Mouse (Mus musculus): ENCODE measurements around the gene Samd4. TPM values are rescaled to one million over a fixed set of nuclear protein-coding genes. Genes with fewer than 3 reads are reported as not detected.

Gene Samd4
- polyA plus RNA-seq, 1 experiment from 2014 or later, result 6.3 TPM

DNA sequence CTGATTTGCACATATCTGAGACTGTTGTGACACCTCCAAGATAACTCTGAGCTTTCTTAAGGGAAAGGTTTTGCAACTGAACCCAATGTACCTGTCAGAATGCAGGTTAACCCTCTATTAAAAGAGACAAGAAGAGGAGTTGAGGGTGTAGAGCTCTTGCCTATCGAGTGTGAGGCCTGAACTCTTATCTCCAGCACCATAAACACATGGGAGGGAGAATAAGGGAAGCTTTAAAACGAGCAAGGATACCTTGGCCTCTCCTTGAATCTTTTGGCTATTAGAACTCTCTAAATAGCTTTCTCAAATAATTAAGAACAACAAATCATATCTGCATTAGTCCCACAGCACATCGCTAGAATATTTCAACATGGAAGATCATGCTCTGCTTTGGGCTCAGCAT, 135.0 kb downstream of the Samd4 start:
- no peaks in the 10 kb centered on the region for H3K4me1 ChIP-seq (ENCODE audit: insufficient read depth, low read depth, low read length)
- H3K4me3 ChIP-seq (ENCODE audit: low read depth, low read length), result no peak overlapping the region
- TF ChIP-seq EP300 (IDR thresholded peaks at IDR 0.05) (no peak), CTCF (IDR thresholded peaks at IDR 0.05) (no peak)
- no peak overlapping the region for H3K27ac ChIP-seq (ENCODE audit: low read length)
- H3K9ac ChIP-seq (replicated peaks; ENCODE audit: low read depth), result no peak overlapping the region
- ATAC-seq, result no peak
- 70% methylated on average over 3 of the region's 3 CpGs for WGBS
- H3K36me3 ChIP-seq (ENCODE audit: insufficient read depth, low read length), result no peaks in the 10 kb centered on the region
- H3K27me3 ChIP-seq (replicated peaks; ENCODE audit: insufficient read depth, low read length), result no peaks in the 10 kb centered on the region
- H3K4me2 ChIP-seq (replicated peaks; ENCODE audit: low read depth, low read length), result no peak overlapping the region
- no peak for DNase-seq (ENCODE audit: low spot score)
- H3K9me3 ChIP-seq (ENCODE audit: low read length), result no peaks in the 10 kb centered on the region

DNA sequence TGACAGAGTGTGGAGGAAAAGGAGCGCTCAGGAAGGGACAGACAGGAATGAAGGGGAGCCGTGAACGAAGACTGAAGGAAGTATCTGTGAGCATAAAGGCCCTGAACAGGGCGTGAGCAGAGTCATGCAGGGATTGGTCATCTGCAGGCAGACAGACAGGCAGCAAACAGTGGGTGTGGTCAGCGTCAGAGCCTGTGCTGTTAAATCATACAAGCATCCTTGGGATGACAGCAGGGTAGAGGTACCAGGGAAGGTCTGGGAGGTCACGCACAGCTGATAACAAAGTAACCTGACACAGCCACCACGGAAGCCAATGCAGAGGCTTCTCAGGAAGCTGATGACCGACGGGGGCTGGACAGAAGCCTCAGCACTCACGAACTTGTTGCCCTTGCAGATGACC, 138.2 kb downstream of the Samd4 start:
- no peaks in the 10 kb centered on the region for H3K27me3 ChIP-seq (replicated peaks; ENCODE audit: insufficient read depth, low read length)
- H3K4me2 ChIP-seq (replicated peaks; ENCODE audit: low read depth, low read length), result no peak overlapping the region
- no peak overlapping the region for H3K4me3 ChIP-seq (ENCODE audit: low read depth, low read length)
- H3K27ac ChIP-seq (ENCODE audit: low read length), result no peak overlapping the region
- TF ChIP-seq EP300 (IDR thresholded peaks at IDR 0.05) (no peak), CTCF (IDR thresholded peaks at IDR 0.05) (no peak)
- no peaks in the 10 kb centered on the region for H3K4me1 ChIP-seq (ENCODE audit: insufficient read depth, low read depth, low read length)
- H3K9ac ChIP-seq (replicated peaks; ENCODE audit: low read depth), result no peak overlapping the region
- ATAC-seq (no peak), DNase-seq (ENCODE audit: low spot score) (no peak)
- no peaks in the 10 kb centered on the region for H3K9me3 ChIP-seq (ENCODE audit: low read length)
- WGBS, result 28% methylated on average over 10 of the region's 10 CpGs
- no peaks in the 10 kb centered on the region for H3K36me3 ChIP-seq (ENCODE audit: insufficient read depth, low read length)

DNA sequence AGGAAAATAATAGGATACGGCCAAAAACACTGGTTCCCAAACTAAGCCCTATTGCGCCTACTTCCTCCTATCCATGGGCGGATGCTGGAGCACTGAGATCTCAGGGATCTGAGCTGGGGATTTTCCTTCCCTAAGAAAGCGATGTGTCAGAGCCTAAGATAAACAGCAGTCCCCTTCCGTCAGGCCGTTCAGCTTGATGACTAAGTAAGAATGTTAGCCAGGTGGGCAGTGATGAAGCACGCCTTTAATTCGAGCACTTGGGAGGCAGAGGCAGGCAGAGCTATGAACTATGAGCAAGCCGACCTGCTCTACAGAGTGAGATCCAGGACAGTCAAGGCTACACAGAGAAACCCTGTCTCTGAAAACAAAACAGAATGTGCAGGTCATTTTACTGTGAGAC, 140.9 kb downstream of the Samd4 start:
- Histone ChIP-seq H3K4me2 (replicated peaks; ENCODE audit: low read depth, low read length) (no peak overlapping the region), H3K9ac (replicated peaks; ENCODE audit: low read depth) (no peak overlapping the region), H3K36me3 (ENCODE audit: insufficient read depth, low read length) (no peaks in the 10 kb centered on the region), H3K27ac (ENCODE audit: low read length) (no peak overlapping the region), H3K4me3 (ENCODE audit: low read depth, low read length) (no peak overlapping the region), H3K4me1 (ENCODE audit: insufficient read depth, low read depth, low read length) (no peaks in the 10 kb centered on the region), H3K27me3 (replicated peaks; ENCODE audit: insufficient read depth, low read length) (no peaks in the 10 kb centered on the region), H3K9me3 (ENCODE audit: low read length) (no peaks in the 10 kb centered on the region)
- TF ChIP-seq EP300 (IDR thresholded peaks at IDR 0.05) (no peak), CTCF (IDR thresholded peaks at IDR 0.05) (no peak)
- DNase-seq (ENCODE audit: low spot score) (no peak), ATAC-seq (no peak)
- 71% methylated on average over 9 of the region's 9 CpGs for WGBS

DNA sequence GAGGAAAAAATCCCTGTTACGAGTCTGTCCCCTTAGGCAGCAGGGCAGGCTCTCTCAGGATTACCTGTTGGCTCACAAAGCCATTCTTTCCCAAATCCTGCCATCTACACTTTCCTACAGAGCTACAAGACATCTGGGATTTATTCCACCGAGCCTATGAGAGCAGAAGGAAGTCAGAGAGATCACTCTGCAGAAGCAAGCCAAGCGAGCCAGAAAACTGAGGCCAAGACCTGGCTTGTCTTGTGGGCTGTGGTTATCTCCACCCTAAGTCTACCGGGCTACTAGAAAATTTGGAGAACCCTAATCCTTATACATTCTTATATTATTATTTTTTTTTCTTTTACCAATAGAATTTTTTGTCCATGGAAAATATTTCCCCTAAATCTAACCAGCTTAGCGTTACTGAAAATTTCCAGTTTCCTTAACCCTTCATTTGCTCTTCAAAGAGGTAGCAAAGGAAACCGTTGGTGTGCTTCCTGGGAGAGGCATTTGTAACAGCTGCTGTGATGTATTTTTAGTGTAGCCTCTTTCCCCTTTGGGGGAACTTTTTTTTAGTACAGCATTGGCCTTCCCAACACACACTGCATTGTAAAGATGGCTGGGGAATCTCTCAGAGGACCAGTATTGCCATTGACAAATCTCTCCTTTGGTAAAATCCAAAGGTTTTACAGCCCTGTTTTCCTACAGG, 144.9 kb downstream of the Samd4 start:
- no peak for DNase-seq (ENCODE audit: low spot score)
- no peaks in the 10 kb centered on the region for H3K9me3 ChIP-seq (ENCODE audit: low read length)
- H3K4me1 ChIP-seq (ENCODE audit: insufficient read depth, low read depth, low read length), result no peaks in the 10 kb centered on the region
- WGBS, result 60% methylated on average over 6 of the region's 6 CpGs
- TF ChIP-seq EP300 (IDR thresholded peaks at IDR 0.05) (no peak), CTCF (IDR thresholded peaks at IDR 0.05) (no peak)
- ATAC-seq, result no peak
- no peaks in the 10 kb centered on the region for H3K27me3 ChIP-seq (replicated peaks; ENCODE audit: insufficient read depth, low read length)
- H3K36me3 ChIP-seq (ENCODE audit: insufficient read depth, low read length), result no peaks in the 10 kb centered on the region
- H3K9ac ChIP-seq (replicated peaks; ENCODE audit: low read depth), result no peak overlapping the region
- no peak overlapping the region for H3K4me2 ChIP-seq (replicated peaks; ENCODE audit: low read depth, low read length)
- no peak overlapping the region for H3K27ac ChIP-seq (ENCODE audit: low read length)
- H3K4me3 ChIP-seq (ENCODE audit: low read depth, low read length), result no peak overlapping the region

DNA sequence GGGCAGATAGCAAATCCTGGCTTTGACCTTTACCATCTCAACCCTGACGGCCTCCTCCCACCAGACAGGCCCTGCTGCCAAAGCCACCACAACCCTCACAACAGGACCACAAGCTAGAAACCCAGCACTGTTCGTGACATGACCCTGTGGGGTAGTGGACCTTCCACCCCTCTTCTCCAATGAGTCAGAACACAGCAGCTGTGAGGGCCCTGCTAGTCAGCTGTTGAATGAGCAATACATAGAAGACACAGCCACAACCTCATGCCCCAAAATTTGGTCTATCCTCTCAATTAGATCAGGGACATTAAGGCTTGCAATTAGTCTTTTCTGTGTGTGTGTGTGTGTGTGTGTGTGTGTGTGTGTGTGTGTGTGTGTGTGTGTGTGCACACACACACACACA, 148.9 kb downstream of the Samd4 start:
- no peaks in the 10 kb centered on the region for H3K27me3 ChIP-seq (replicated peaks; ENCODE audit: insufficient read depth, low read length)

DNA sequence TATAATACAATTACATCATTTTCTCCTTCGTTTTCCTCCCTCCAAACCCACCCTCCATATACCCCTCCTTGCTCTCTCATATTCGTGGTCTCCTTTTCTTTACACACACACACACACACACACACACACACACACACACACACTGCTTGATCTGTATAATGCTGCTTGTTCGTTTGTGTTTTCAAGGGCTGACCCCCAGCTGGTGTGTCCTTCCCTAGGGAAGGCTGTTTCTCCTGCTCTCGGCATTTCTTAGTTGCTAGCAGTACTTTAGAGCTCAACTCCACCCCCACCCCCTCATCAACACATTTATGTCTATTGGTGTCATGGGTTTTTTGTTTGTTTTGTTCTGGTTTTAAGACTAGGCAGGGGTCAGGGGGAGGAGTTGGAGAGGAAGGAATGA, 149.5 kb downstream of the Samd4 start:
- WGBS, result 51% methylated on average over 4 of the region's 4 CpGs
- Histone ChIP-seq H3K27me3 (replicated peaks; ENCODE audit: insufficient read depth, low read length) (no peaks in the 10 kb centered on the region), H3K36me3 (ENCODE audit: insufficient read depth, low read length) (no peaks in the 10 kb centered on the region), H3K9me3 (ENCODE audit: low read length) (no peaks in the 10 kb centered on the region), H3K27ac (ENCODE audit: low read length) (no peak overlapping the region), H3K4me2 (replicated peaks; ENCODE audit: low read depth, low read length) (no peak overlapping the region), H3K4me3 (ENCODE audit: low read depth, low read length) (no peak overlapping the region), H3K4me1 (ENCODE audit: insufficient read depth, low read depth, low read length) (no peaks in the 10 kb centered on the region), H3K9ac (replicated peaks; ENCODE audit: low read depth) (no peak overlapping the region)
- ATAC-seq (no peak), DNase-seq (ENCODE audit: low spot score) (no peak)
- TF ChIP-seq EP300 (IDR thresholded peaks at IDR 0.05) (no peak), CTCF (IDR thresholded peaks at IDR 0.05) (no peak)

More for the DNA sequence above, 148.9 kb downstream of the Samd4 start:
- WGBS, result 85% methylated on average over 2 of the region's 2 CpGs
- Histone ChIP-seq H3K36me3 (ENCODE audit: insufficient read depth, low read length) (no peaks in the 10 kb centered on the region), H3K9ac (replicated peaks; ENCODE audit: low read depth) (no peak overlapping the region), H3K27ac (ENCODE audit: low read length) (no peak overlapping the region), H3K4me3 (ENCODE audit: low read depth, low read length) (no peak overlapping the region), H3K4me2 (replicated peaks; ENCODE audit: low read depth, low read length) (no peak overlapping the region), H3K4me1 (ENCODE audit: insufficient read depth, low read depth, low read length) (no peaks in the 10 kb centered on the region), H3K9me3 (ENCODE audit: low read length) (no peaks in the 10 kb centered on the region)
- ATAC-seq, result no peak
- no peak for DNase-seq (ENCODE audit: low spot score)
- TF ChIP-seq EP300 (IDR thresholded peaks at IDR 0.05) (no peak), CTCF (IDR thresholded peaks at IDR 0.05) (no peak)

DNA sequence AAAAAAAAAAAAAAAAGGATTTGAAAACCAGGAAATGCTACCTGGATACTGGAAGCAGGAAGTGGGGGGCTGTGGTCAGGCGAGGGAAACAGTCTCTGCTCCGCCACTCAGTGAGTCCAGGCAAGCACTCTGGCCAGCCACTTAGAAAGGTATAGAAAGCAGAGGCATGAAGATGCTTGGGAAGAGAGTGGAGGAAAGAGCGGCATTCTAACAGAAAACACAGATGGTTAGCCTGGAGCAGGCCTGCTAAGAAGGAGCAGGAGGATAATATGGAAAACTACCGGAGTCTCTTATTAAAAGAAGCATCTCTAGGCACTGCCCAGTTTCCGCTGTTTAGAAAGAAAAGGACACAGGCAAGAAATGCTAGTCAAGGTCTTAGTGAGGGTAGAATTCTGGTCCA, 150.8 kb downstream of the Samd4 start:
- H3K9me3 ChIP-seq (ENCODE audit: low read length), result no peaks in the 10 kb centered on the region
- no peak overlapping the region for H3K4me2 ChIP-seq (replicated peaks; ENCODE audit: low read depth, low read length)
- TF ChIP-seq EP300 (IDR thresholded peaks at IDR 0.05) (no peak), CTCF (IDR thresholded peaks at IDR 0.05) (no peak)
- H3K36me3 ChIP-seq (ENCODE audit: insufficient read depth, low read length), result no peaks in the 10 kb centered on the region
- H3K4me3 ChIP-seq (ENCODE audit: low read depth, low read length), result no peak overlapping the region
- no peak for DNase-seq (ENCODE audit: low spot score)
- H3K27me3 ChIP-seq (replicated peaks; ENCODE audit: insufficient read depth, low read length), result no peaks in the 10 kb centered on the region
- H3K4me1 ChIP-seq (ENCODE audit: insufficient read depth, low read depth, low read length), result no peaks in the 10 kb centered on the region
- ATAC-seq, result no peak
- 81% methylated on average over 5 of the region's 5 CpGs for WGBS
- no peak overlapping the region for H3K9ac ChIP-seq (replicated peaks; ENCODE audit: low read depth)
- no peak overlapping the region for H3K27ac ChIP-seq (ENCODE audit: low read length)
